Mouse (Mus musculus) lung, adult 2 months (tissue): ENCODE results near the gene Actr10.

ENCODE experiments used
- CTCF ChIP-seq: fragments of 200-500 bp; IDR thresholded peaks from 2 replicates; pipeline ENCODE4 v1.5.1; 2011; ENCODE audit warnings: mild to moderate bottlenecking, low read length, control low read depth; ENCODE audit not compliant: insufficient read depth
- POLR2A ChIP-seq: fragments of 200-500 bp; IDR thresholded peaks from 2 replicates; pipeline ENCODE4 v1.6.1; 2011; ENCODE audit warnings: low read depth, mild to moderate bottlenecking, control low read depth, low read length, borderline replicate concordance; ENCODE audit errors: extremely low read depth

DNA sequence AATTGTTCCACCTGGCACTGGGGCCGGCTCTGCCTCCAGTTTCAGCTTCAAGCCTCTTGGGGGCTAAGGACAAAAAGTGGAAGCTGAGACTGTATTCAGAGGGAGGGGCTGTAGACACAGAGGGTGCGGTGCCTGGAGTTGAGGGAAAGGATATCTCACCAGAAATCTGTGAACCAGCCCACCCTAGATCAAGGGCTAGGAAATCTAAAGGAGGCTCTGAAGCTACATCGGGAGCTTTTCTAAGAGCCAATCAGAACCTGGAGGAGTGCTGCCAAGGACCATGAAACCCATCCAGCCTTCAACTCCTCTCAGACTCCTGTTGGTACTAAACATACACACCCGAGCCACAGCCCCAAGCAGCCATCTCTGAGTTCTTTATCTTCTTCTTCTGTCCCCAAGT lies 29.6 kb upstream of the Actr10 start:
- TF ChIP-seq POLR2A (no peak), CTCF (no peak)
